Mouse (Mus musculus): Measurements from ENCODE around the gene Zscan2. TPM values are rescaled to one million over a fixed set of nuclear protein-coding genes. Genes with fewer than 3 reads are reported as not detected.
A peak's percentile ranks its signal among the peaks of the same experiment; 100 is the strongest.

The Zscan2 gene
- polyA plus RNA-seq, 1 experiment from 2014 or later, result 2.7 TPM

DNA sequence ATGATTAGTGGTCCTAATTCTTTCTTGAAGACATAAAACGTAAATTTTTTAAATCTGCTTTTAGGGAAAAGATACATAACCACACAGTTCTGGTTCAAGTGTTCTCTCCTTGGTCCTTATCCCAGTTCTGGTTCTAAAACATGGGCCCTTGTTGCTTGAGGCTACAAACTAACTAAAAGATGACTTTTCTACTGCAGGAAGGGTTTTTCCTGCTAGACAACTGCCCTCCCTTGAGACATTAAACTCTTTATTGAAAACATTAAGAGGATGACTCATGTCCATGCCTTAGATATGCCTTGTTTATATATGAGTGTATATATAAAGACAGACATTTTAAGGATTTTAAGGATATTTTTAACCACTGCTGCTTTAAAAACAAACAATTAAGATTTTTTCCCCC, 17.5 kb upstream of the Zscan2 start:
- no peak for DNase-seq (ENCODE audit: low spot score)

DNA sequence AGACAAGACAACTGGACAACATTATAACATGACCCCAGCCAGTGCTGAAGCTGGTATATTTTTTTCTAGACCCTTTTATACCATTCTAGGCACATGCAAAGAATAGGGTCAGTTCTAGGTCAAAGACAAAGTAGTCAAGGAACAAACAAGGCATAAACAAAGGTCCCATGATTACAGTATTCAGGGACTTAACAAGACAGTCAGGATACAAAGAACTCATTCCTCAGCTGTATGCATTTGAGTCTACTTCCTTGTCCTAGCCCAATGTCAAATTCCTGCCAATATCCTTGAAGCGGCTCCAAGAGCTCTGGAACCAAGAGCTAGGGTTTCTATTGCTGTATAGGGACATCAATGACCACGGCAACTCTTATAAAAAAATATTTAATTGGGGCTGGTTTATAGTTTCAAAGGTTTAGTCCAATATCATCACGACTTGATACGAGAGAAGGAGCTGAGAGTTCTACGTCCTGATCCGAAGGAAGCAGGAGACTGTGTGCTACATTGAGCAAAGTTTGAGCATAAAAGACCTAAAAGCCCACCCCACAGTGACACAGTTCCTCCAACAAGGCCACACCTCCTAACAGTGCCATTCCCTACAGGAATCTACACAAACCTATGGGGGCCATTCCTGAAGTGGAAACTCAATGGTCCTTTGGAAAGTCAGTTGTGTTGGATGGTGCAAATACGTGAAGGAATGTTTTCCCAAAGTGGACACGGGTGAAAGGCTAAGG, 16.6 kb upstream of the Zscan2 start:
- no peak for DNase-seq (ENCODE audit: low spot score)

DNA sequence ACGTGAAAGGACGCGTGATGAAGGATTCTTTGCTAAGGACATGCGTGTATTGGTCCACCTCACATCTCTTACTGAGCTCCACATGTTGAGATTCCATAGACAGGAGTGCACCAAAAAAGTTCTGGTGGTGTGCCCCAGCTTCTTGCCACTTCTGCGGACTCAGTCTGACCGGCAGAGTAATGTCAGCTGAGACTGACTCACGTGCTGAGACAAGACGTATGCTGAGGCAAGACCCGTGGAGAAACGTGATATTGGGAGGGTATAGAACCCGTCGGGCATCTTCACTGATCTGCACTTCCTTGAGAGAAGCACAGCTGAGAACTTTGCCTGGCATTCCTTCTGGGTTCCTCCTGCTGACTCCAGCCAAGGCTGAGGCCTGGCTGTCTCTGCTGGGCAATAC, 16.0 kb upstream of the Zscan2 start:
- DNase-seq (ENCODE audit: low spot score), result no peak

DNA sequence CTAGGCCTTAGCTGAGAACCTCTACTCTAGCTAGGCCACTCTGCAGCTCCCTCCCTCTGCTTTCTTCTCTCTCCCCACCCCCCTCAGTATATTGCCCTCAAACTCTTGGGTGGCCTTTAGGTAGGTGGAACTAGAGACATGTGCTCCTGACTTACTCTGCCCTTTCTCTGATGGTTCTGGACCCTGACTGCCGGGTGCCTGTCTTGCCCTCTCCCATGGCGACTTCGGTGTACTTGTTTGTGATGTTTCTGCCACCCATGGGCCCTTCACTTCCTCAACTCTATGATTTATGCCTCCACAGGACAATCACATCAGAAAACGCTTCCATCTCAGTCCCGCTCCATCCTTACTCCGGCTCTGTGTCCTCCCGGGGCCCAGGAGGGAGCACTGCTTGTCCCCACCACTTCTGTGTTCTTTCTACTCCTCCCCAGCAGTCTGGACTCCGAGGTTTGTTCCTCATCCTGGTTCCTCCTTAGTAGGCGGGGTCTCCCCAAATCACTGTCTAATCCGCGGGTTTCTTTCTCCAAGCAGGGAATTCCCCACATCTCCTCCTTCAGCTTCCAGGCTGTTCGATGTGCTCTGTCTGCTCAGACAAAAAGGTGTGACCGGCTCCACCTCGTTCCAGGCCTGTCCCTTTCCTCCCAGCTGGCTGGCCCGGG, 15.0 kb upstream of the Zscan2 start:
- DNase-seq (ENCODE audit: low spot score), result no peak

DNA sequence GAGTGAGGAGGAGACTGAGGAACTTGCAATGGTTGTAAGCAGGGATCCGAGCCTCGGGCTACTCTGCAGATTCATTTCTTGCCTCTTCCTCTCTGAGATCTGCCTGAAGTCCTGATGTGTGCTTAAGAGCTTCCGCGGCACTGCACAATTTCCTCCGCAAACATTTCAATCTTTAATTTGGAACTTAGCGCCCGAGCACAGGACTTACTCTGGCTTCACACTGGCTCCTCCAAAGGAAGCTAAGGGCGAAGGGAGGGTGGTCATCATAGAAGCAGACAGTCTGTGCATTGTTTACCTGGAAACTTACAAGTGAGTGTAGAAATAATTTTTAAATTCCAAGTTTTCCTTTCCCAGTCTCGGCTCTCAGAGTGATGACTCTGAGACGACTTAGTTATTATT, 14.4 kb upstream of the Zscan2 start:
- no peak for DNase-seq (ENCODE audit: low spot score)

DNA sequence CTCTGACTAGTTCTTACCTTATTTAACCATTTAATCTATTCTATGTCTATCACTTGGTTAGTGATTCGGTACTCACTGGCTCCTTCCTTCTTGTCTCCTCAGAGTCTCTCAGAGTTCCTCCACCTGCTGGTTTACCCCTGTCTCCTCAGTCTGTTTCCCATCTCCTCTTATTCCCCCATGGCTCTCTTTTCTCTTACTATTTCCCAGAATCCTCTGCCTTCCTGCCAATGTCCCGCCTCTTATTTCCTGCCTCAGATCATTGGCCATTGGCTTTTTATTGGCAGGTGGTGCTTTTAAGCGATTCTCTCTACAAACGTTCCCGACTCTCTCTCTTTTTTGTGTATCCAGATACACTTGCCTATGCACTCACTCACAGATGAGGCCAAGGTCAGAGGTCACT, 14.0 kb upstream of the Zscan2 start:
- DNase-seq (ENCODE audit: low spot score), result no peak

DNA sequence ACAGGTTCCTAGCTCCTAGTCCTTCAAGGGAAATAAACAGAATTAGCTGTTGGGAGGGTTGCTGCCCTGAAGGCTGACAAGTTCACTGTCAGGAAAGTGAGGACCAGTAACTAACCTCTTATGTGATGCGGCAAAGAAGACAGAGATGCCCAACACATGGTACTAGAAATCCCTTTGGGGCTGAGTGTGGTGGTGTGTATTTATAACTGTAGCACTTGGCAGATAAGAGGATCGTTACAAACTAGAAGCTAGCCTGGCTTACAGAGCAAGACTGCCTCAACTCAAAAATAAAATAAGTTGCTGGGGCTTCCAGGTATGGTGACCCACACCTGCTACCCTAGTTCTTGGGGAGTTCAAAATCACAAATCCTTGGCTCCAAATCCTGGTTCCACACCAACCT, 11.5 kb upstream of the Zscan2 start:
- DNase-seq (ENCODE audit: low spot score), result no peak

DNA sequence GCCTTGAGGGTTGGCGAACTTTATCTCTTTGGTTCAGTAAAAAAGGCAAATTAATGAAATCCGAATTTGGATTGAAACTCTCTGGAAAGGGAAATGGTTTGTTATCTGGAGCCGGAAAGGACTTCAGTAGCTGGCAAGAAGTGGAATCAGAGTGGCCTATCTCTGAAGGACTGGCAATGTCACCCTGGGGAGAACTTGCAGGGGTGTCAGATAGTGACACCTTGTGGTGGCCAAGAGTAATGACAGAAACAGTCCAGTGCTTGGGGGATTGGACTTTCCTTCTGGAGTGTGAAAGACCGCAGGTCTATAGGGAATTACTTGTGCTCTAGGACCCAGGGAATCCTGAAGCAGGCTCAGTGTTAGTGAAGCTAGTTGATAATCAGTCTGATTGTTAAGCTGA, 11.0 kb upstream of the Zscan2 start:
- peak; percentile 76 for DNase-seq (ENCODE audit: low spot score)

DNA sequence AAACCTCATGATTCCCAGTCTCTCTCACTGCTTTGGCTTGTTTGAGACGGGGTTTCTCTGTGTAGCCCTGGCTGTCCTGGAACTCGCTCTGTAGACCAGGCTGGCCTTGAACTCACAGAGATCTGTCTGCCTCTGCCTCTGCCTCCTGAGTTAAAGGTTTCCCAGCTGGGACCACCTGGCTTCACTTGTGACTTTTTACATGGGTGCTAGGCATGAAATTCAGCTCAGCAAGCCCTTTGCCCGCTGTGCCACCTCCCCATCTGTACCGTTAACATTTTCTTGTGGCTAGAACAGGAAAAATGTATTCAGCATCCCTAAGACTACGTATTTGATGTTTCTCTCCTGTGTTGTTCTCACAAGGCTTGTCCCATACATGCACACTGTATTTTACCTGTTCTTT, 10.2 kb upstream of the Zscan2 start:
- DNase-seq (ENCODE audit: low spot score), result no peak

DNA sequence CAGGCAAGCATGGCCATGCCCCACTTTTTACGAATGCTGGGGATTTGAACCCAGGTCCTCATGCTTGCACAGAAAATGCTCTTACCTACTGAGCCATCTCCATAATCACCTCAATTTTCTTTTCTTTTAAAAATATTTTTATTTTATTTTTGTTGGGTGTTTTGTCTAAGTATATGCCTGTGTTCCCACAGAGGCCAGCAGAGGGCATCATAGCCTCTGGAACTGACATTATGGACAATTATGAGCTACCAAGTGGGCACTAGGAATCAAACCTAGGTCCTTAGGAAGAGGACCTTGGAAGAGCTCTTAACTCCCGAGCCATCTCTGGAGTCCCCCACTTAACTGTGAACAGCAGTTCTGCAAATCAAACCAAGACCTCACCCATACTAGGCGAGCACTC, 7.5 kb upstream of the Zscan2 start:
- DNase-seq (ENCODE audit: low spot score), result no peak

DNA sequence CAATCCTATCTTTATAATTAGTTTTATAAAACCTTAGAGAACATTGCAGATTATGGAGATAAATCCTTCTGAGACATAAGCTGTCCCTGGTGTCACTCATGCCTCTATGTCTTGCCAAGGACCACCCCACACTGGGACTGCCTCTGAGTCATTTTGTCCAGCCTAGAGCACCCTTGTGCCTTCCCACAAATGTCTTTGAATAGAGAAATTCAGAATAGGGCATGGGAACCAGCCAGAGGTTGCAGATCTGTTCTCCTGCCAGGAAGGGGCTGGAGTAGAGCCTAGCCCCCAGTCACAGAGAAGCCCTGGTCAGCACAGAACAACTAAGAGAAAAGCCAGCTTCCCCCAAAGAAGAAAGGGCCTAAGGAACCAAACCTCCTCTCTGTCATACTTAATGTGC, 5.4 kb upstream of the Zscan2 start:
- DNase-seq (ENCODE audit: low spot score), result no peak

DNA sequence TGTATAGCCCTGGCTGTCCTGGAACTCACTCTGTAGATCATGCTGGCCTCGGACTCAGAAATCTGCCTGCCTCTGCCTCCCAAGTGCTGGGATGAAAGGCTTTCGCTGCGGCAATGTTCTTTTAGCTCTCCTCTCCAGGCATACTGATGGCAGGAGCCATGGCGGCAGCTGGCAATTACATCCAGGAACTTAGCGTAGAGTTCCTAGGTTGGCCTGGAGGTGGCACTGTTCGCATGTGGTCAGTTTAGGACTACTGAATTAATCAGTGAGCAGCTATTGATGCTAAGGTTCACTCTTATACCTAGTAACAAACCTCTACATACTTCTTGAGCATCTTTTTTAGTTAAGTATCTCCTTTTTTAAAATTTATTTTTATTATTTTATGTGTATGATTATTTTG, 3.5 kb upstream of the Zscan2 start:
- DNase-seq (ENCODE audit: low spot score), result peak; percentile 70

DNA sequence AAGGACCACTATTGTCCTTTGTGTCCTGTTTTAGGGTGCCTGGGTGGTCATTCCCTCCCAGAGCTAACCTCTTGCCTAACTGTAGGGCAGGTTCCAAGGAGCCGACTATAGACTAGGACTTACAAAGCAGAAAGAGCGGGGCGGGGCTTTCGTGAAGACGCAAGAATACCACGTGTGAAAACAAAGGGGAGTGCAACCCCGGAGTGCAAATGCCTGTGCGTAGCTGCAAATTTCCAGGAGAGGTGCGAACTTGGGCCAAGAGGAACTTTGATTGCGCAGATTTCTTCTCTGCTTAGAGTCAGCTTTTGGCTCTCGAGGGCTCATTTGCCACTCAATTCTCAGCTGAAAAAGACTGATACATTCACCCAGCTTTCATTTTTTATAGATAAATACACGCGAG, 493 bp upstream of the Zscan2 start:
- peak; percentile 83 for DNase-seq (ENCODE audit: low spot score)

DNA sequence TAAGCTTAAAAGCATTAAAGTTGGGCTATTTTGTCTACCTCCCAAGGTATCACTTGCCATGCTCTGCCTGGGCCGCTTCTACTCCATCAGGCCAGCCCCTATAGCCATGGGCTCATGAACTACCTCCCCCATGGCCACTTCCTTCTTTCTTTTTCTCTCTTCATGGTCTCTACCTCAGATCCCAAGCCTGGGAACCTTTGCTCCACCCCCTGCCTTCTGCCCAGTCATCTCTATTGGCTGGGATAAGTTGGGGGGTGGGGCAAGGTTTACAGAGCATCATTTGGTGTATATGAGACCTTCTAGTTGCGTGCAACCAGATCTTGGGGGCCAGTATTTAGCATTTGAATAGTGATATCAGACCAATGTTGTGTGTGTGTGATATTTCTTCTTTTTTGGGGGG, 1.8 kb downstream of the Zscan2 start:
- DNase-seq (ENCODE audit: low spot score), result no peak

DNA sequence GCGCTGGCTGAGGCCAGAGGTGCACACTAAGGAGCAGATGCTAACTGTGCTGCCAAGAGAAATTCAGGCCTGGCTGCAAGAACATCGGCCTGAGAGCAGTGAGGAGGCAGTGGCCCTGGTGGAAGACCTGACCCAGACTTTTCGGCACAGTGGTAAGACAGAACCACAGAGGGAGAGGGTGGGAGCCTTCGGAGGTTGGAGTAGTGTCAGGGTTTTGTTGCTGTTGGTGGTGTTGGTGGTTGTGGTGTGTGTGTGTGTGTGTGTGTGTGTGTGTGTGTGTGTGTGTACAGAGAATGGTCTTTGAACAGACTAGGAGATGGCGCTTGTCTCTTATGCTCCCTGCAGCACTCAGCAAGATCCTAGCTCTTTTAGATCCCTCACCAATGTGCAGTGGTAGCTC, 2.8 kb downstream of the Zscan2 start:
- no peak for DNase-seq (ENCODE audit: low spot score)

DNA sequence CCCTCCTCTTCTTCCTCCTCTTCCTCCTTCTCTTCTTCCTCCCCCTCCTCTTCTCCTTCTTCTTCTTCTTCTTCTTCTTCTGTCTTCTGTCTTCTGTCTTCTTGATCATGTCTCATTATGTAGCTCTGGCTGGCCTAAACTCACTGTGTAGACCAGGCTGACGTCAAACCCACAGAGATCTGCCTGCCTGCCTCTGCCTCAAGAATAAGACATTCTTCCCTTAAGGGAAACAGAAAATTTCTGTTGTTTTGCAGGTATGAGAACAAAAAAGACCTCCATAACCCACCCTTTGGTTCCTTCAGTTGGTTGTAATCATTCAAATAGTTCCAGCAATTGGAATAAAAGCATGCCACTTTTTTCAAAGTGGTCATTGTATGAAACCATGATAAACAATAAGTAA, 3.4 kb downstream of the Zscan2 start:
- no peak for DNase-seq (ENCODE audit: low spot score)

DNA sequence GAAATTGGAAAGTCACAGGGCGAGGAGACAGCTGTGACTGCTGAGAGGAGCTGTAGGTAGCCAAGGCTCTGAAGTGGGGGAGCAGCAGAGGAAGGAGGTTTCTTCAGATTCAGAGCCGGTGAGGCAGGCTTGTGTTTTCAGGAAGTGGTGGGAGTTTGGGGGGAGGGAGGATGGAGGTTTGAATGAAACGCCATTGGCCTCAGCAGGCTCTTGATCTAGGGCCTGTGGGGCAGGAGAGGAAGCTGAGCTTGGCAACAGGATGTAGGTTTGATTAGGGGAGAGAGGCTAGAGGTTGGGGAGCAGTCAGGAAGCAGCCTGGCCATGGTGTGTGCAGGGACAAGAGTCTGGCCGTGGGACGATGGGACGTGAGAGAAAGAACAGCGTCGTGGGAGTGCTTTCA, 4.1 kb downstream of the Zscan2 start:
- peak; percentile 92 for DNase-seq (ENCODE audit: low spot score)

DNA sequence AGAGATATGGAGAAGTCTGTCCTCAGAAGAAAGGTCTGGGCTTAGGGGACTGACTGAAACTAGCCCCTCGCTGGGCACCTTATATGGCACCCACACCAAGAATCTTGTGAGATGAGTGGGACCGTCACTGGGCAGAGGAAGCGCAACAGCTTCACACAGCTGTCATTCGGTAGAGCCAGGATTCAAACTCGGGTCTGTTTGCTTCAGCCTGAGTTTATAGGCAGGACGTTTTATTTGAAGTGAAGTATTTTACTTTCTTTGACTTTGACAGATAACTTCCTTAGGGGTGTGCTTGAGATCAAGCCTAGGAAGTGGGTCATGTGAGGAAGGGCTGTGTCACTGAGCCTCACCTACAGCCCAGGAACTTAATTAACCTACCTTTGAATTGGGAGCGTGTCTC, 4.8 kb downstream of the Zscan2 start:
- DNase-seq (ENCODE audit: low spot score), result peak; percentile 56

DNA sequence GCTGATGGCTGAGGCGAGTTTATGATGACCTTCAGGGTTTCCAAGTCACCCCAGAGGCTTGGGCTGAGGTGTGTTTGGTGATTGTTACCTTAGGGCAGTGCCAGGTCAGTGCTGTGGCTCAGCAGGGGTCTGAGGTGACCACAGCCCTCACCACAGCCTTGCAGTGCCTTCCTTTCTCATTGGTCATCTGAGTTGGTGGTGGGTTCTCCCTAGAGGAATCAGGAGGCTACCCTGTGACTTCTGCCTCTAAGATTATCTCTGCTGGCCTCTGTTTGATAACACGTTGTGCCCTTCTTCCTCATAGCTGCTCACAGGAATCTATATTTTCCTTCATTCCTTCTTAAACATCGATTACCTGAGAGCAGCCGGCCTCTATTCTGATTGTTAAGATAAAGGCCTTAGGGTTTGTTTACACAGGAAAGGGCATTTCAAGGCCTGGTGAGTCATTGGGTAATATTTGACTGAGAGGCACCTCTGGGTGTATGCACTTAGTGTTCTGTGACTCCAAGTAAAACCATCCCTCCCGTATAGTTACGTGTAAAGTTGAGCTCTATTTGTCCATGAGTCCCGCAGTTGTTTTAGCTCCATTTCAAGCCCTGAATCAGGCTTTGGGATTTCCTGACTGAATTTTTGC, 5.9 kb downstream of the Zscan2 start:
- no peak for DNase-seq (ENCODE audit: low spot score)

DNA sequence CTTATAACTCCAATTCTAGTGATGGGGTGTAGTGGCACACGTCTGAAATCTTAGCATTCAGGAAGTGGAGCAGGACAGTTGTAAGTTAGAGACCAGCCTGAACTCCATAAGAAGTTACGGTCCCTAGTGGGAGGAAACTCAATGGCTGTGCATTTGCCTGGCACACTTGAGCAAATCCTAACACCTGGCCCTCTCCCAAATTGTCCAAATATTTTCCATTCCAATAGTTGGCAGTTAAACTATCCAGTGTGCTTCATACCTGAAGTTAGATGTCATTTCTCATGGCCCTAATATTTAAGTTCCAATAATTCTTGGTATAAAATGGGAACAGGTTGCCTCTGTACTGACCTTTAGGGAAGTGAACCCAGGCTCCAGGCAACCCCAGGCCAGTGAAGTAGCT, 8.0 kb downstream of the Zscan2 start:
- DNase-seq (ENCODE audit: low spot score), result no peak

DNA sequence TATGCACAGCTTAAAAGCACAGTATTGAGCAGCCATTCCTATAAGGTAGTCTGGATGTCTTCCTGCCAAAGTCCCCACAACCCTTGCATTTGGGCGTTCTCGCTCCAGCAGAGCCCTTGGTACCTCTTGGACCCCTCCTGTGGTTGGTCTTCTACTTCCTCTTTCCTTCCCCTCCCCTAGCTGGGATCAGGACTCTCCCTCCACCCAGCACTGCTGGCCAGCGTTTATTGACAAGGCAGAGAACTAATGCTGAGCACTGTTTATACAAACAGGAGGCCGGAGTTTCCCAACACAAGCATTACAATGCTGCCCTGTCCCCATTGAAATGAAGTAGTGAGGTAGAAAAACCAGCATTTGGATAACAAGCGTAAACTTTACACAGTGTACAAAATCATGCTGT, 12.3 kb downstream of the Zscan2 start:
- DNase-seq (ENCODE audit: low spot score), result no peak

DNA sequence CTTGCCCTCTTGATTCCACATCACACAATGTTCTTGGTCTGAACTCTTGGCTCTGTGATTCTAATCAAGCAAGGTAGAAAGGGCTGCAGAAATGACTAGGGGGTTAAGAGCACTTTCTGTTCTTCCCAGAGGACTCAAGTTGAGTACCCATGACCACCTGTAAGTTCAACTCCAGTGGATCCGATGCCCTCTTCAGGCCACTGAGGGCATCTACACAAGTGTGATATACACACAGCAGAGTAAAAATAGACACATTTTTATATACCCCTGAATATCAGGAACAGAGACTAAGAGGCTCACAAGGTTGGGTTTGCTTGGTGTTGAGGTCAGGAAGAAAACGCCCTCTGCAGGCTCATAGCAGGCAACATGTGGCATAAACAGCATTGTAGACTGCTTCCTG, 12.9 kb downstream of the Zscan2 start:
- no peak for DNase-seq (ENCODE audit: low spot score)

DNA sequence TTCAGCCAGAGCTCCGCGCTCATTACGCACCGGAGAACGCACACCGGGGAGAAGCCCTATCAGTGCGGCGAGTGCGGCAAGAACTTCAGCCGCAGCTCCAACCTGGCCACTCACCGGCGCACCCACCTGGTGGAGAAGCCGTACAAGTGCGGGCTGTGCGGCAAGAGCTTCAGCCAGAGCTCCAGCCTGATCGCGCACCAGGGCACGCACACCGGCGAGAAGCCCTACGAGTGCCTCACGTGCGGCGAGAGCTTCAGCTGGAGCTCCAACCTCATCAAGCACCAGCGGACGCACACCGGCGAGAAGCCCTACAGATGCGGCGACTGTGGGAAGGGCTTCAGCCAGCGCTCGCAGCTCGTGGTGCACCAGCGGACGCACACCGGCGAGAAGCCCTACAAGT, 15.0 kb downstream of the Zscan2 start:
- DNase-seq (ENCODE audit: low spot score), result peak; percentile 53

All from thymus, postnatal 0 days (tissue).